Mouse (Mus musculus): ENCODE measurements around the gene 4930544G11Rik.

4930544G11Rik gene

DNA sequence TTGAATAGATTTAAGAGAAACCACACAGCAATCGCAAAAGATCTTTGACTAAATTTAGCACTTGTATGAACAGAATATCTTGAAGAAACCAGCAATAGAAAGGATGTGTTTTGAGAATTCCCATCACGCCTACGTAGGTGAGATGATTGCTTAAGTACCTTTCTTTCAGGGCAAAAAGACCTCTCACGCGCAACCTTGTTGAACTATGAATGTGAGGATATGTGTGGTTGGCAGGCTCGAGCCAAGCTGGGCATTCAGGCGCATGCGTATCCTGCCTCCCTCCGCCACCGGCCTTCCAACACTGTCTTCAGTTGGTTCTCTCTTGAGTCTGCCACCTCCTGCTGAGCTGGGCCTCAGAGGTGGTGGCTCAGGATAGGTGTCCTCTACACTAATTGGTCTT is at the start of gene 4930544G11Rik:
4930544G11Rik (plus strand) TSS at position 301 of the 400 bp plus-strand sequence.
- no peak for DNase-seq (ENCODE audit: low spot score in 2 of 2)

DNA sequence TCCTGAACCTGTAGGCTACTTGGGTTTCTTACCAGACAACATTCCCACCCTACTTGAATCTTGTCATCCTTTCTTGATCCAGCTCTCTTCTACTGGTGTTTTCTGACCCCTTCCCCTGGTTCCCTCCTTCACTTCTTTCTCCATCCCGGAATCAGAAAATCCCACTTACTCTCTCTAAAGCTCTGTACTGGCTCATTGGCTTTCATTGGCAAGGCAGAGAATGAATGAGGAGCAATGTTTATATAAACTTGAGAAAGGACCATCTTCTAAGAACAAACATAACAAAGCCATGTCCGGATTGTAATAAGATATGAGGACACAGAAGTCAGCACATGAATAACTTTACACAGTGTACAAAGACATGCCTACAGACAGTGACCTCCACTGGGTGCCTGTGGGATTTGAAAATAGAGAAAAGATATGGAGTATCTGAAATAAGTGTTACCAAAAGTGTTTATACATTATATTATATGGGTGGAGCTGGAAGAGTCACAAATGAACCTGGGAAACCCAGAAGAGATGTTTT is 45.7 kb upstream of the 4930544G11Rik start:
- no peak for DNase-seq (ENCODE audit: low spot score in 2 of 2)

DNA sequence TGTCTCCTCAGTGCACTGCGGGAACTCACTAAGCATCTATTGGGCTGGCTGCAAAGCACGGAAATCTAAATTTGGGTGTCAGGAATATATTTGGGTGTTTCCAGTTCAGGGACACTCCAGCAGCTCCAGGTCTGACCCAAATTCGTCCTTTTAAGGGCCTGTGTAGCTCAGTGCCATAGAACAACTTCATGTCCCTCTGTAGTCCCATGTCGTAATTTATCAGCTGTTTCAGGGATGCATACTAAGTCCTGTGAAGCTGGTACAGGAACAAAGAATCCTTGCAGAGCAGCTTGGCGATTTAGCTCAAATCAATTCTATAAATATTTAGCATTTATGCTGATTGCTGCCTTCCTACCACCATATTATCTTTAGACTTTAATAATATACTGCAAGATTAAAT is 37.0 kb upstream of the 4930544G11Rik start:
- no peak for DNase-seq (ENCODE audit: low spot score in 2 of 2)

DNA sequence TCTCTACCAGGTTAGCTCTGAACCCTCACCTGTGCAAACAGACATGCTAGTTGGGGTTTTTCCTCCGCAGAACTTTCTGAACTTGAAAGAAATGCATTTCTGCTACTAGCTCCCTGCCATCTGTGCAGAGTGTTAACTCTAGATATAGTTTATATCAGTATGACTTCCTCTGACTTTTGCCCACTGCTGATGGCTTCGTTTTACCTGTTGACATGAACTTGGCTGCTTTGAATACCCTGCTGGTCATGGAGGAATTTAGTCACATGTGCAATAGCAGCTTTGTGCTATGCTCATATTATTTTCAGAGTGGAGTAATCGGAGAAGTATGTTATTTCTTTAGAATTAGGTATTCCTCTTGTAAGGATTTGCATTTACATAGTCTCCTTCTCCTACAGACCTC is 30.7 kb upstream of the 4930544G11Rik start:
- DNase-seq (ENCODE audit: low spot score in 2 of 2) = no peak

DNA sequence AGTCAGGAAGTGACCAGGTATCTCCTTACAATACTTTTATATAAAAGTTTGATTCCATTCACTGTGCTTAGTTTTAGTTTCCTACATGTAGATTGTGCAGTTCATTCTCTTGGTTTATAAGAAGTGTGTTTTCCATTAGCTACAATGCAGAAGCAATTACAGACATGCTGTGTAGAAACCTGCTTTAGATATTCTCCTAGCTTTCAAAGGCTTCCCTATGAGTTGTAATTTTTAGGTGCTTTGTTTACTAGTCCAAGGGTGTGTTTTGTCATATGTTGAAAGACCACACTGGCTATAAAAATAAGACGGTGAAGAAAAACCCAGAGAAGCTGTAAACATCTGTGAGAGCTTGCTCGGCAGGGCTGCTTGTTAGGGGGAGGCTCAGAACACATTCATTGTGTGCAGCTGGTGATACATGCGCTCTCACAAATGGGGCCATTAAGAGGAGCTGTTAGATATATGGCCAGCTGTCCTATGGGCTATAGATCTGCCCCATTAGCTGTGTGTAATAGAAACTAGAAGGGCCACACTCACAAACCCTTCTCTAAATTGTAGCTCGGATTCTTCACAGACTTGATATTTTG is 28.8 kb upstream of the 4930544G11Rik start:
- DNase-seq (ENCODE audit: low spot score in 2 of 2) = no peak

DNA sequence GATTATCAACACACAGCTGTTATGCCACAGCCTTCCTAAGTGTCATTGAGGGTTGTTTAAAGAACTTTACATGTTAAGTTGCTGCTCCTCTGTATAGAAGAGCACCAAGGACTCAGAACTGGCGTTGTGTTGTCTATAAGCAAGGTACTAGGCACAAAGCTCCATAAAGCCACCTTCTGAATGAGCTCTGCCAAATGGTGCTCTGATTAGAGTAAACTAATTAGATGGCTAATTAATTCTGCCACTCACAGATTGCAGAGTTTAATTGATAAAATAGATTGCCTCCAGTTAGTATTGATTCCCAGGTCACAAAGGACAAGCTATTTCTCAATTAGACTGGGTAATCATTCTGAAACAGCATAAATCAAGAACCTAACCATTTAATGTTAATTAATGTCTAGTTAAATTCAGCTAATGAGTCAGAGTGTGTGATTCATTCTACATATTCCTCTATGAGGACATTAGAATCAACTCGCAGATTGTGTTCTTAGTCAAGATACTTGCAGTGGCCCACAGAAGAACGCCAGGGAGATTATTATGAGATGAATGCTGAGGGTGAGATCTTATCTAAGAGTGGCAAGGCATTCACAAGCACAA is 26.6 kb upstream of the 4930544G11Rik start:
- DNase-seq (ENCODE audit: low spot score in 2 of 2) = no peak

DNA sequence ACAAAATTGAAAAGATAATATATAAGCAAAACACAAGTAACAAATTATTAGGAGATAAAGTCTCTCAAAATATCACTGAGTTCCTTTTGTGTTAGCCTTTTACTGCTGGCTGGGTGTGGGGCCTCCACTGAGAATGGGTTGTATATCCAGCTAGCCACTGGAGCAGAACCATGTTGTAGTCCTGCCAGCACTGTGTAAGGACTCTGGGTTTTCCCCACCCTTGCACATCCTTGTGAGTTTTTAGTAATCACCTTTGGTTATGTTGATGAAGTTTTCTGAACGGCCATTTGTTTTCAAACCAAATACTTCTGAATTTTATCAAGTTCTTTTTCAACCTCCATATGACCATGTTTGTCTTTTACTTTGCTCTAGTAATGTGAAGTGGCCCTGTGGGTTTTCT is 21.9 kb upstream of the 4930544G11Rik start:
- no peak for DNase-seq (ENCODE audit: low spot score in 2 of 2)

DNA sequence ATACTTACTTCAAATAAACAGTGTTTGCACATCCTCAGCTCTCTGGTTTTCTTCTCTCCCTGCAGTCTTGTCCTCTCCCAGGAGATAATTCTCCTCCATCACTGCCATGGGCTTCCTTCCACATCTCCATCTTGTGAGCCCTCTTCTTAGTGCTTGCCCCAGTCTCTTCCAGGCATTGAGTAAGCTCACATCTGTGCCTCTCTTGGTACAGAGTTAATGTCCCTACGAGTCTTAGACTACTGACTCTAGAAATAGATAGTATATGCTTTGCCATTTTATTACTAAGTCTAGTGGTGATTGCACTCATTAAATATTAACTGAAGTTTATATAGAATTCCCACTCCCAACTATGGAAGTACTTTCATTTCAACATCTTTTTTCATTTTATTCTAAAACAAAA is 19.6 kb upstream of the 4930544G11Rik start:
- DNase-seq (ENCODE audit: low spot score in 2 of 2) = no peak

DNA sequence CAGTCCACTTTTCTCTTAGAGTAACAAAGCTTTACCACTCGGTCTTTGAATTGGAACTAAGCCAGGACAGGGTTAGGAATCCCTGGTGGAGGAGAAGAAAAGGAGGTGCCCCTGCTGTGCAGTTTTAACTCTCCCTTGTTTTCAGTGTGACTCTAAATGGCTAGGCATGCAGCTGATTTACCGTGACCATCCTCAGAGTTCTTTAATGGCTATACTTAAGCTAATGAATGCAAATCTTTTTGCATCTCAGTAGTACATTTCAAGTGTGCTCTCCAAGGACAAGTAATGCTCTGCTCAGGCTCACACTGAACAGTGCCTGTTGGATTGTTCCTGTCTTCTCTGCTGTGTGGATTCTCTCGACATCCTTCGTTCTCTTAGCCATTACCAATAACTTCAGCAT is 19.2 kb upstream of the 4930544G11Rik start:
- no peak for DNase-seq (ENCODE audit: low spot score in 2 of 2)

DNA sequence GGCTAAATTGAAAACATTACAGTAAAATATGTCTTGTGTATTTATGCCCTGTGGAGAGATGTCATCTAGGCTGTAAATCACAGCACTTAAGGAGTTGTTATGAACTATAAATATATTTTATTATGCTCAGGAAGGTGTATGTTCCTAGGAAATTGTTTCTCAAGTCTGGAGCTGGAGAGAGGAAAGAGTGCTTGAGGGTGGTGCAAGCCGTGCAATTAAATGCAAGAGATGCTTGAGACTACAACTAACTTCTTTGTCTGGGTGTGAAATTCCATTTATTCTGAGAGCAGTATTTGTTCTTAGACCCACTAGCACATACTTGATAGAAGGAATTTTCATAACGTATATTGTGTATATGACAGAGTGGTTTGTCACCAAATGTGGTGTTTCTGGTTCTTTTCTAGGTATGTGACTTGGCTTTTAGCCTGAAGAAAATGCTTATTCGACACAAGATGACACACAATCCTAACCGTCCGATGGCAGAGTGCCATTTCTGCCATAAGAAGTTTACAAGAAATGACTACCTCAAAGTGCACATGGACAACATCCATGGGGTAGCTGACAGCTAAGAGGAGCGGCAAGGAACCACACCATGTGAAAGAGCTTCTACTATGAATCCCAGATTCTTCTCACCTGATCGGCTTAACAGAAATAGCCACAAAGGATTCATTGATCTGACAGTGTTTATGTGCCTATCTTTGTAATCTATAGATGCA is 16.7 kb upstream of the 4930544G11Rik start:
- no peak for DNase-seq (ENCODE audit: low spot score in 2 of 2)

DNA sequence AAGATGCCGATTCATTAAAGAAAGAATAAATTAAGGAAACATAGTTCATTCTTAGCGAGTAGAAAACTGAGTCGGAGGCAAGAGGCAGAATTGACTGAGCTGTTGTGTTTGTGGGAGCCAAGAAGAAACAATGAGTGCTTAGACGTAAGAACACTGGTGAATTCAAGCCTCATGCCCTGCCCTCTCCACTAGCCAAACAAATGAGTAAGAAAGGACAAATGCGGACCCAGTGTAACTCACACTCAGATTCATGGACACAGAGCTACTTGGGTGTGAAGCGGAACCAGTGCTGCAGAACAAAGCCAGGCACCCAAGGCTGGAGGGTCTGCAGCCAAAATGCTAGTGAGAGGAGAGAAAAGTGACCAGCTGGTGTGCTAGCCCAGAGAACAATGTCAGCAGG is 1.9 kb upstream of the 4930544G11Rik start:
- no peak for DNase-seq (ENCODE audit: low spot score in 2 of 2)

DNA sequence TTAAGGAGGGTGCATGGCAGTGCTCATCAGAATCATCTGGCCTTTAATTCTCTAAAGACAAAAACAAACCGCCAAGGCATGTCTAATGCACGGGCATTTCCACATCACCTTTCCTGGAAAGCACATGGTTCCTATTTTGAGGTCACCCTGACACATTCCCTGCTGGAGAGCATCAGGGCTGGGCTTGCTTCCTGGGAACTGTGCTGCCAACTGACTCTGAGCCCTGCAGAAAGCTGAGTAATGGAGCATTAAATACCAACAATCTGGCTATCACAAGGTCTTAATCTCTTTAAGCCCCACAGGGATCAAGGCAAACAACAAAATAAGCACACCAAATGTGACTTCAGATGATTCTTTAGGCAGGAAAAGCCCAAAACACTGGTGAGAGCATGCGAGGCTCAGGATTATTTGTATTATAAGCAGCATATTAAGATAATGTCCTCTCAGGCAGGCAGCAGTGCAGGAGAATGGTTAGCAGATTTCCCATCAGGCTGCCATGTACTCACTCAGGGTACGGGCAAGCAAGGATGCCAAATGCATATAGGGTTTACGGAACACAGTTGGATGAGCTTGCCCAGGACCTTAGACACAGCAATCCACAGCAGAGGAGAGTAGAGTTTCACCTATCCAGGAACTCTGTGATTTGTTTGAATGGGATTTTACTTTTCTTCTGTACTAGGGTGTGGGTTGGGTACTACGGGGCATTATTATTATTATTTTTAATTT is 17.1 kb downstream of the 4930544G11Rik start:
- no peak for DNase-seq (ENCODE audit: low spot score in 2 of 2)

DNA sequence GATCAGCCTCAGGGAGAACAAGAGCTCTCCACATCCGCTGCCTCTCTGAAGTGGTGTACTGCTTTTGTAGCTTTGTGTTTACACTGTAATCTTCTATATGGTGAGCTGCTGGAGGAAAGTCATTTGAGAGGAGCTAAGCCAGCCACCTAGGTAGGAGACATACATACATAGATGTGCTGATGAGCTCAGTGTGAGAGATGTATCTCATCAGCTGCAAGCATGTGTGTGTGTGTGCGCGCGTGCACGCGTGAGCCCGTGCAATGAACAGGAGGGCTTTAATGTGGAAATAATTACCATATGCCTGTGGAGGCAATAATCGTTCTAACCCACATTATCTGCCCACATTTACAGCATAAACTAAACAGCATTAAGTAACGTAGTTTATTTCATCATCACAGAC is 18.0 kb downstream of the 4930544G11Rik start:
- no peak for DNase-seq (ENCODE audit: low spot score in 2 of 2)

DNA sequence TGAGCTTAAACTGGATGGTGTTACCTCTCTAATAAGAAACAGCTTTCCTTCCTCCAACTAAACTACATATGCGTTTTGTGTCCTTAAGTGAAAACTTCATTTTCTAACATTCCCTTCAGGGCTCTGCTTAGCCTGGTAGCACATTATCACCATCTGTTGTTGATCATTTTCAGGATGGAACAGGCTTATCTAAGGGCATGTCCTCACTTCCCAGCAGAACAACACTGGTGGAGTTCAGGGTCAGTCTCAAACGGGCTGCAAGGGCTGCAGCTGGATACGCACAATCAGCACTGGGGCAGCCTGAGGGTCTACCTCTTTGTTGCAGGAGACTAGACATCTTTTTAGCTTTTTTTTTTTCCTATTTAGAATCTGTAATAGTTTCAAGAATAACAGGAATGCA is 39.7 kb downstream of the 4930544G11Rik start:
- no peak for DNase-seq (ENCODE audit: low spot score in 2 of 2)

DNA sequence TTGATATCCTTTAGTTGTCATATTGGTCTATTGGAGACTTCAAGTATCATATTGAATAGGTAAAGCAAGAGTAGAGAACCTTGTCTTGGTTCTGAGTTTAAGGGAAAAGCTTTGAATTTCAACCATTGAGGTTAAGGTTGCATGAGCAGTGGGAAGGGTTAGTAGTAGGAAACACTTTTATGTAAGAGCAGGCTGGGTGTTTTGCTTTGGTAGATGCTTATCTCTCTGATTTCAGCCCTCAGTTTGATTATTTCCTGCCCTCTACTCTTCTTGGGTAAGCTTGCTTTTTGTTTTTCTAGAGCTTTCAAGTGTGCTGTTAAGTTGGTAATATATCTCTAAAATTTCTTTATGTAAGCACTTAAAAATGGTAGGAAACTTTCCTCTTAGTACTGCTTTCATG is 45.9 kb downstream of the 4930544G11Rik start:
- DNase-seq (ENCODE audit: low spot score in 2 of 2) = no peak

Measured in spleen, postnatal 4 days (tissue).